Mouse (Mus musculus) embryo, embryonic 11.5 days (tissue): ENCODE measurements at regions not wholly inside any gene's neighbourhood (a gene's known extent, or its start where the extent isn't known, plus 50 kb on each side); places are given as distances from the start of the nearest gene placed in this dataset.

ENCODE experiments used
- DNase-seq: peaks from one replicate; pipeline ENCODE4 v3.0.0-alpha.2; 2012; ENCODE audit warnings: low read depth, low spot score

DNA sequence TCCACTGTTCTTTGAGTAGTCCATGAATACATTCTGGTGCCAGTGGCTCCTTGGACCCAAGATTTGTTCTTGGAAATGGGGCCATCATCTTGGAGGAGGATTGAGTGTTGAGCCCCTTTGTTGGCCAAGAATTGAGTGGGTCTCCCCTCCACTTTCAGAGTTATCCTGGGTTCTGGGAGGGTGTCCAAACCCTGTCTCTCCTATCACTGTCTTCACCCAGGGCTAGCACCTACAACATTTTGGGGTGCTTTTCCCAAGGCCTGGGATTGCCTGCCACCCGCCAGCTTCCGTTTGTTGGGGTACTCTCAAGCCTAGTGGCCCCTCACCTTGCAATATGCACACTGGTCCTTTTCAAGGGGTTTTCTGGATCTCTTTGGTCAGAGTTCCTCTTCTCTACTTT is 568.8 kb upstream of the Tbl1xr1 start:
- DNase-seq: no peak

DNA sequence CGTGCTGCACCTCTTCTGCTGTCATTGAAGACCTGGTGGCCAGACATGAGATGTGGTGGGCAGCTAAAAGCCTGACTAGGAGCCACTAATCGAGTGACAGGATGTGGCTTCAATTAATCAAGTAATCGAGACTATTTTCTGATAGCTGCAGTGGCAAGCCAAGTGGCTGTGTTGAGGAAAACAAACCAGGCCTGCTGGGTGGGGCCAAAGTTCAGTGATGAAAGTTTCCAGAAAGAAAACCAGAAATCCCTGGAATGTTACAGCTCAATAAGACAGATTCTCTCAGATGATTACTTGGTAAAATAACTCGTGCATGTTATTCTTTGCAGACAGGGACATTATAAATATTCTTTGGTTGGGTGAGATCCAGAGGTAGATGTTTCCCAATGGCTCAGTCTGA is 564.4 kb upstream of the Tbl1xr1 start:
- DNase-seq: no peak

DNA sequence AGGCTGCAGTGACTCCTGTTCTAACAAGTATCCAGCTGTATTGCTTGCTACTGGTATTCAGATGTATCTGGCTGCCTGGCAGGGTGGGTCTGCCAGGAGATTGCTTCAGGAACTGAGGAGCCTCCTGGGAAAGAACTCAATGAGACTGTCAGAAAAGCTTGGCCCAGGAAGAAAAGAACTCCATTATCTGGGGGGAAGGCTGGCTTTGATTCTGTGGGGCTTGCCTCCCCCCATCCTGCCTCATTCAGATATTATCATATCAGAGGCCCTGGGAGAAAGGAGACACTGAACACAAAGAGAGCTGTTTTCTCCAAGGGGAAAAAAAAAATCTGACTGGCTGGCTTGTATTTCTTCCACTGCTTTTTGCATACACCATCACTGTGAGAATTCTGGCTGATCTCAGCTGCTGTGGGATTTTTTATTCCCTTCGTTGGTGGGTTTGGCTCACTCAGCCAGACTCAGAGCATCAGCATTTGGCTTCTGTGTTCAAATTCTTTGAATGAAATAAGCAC is 552.0 kb upstream of the Tbl1xr1 start:
- no peak for DNase-seq

DNA sequence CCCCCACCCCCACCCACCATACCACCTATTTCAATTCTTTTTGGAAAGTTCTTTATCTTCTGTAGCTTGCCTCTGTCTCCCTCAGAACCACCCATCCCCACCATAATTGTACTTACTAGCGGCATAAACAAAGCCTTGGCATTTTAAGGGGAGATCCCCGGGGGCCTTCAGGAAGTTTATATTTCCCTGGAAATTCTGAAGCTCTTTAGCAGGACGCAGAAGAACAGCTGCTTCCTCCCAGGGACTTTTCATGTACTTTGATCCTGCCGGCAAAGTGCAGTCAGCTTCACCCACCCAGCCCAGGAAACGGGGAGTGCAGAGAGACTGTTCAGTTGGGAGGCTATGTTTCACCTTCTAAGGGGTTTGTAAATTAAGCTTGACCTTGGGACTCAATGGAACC is 545.6 kb upstream of the Tbl1xr1 start:
- DNase-seq: no peak

DNA sequence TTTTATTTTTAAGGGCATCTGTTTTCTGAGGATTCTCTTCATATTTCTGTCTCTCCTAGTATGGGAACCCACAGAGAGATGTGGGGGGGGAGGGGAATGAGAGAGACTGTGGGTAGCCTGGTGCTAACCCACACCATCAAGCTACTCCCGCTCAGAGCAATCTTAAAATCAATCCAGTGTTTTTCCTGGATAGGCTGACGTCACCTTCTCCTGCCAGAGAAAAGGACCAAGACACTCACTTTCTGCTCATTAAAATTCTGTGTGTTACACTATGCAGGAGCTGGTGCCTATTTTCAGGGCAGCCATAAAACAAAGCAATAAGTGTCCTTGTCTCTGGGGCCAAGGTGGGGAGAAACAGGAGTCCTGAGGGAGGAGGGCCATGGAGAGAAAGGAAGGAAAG is 537.3 kb upstream of the Tbl1xr1 start:
- DNase-seq: no peak

DNA sequence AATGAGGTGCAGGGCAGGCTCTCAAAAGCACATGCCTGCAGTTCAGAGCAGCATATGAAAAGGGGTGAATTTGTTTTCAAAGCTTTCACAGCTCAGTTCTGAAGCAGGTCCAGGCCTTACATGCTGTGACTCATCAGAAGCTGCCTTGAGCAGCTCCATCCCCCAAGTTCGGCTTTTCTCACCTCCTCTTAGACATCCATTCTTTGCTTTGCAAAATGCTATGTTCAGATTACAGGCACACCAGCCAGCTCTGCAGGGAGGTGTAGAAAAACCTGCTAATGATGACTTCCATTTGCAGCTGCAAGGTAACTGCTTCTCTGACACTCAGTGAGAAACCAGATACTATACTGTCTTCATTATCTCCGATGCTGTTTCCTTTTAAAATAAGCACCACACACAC is 532.0 kb upstream of the Tbl1xr1 start:
- no peak for DNase-seq

DNA sequence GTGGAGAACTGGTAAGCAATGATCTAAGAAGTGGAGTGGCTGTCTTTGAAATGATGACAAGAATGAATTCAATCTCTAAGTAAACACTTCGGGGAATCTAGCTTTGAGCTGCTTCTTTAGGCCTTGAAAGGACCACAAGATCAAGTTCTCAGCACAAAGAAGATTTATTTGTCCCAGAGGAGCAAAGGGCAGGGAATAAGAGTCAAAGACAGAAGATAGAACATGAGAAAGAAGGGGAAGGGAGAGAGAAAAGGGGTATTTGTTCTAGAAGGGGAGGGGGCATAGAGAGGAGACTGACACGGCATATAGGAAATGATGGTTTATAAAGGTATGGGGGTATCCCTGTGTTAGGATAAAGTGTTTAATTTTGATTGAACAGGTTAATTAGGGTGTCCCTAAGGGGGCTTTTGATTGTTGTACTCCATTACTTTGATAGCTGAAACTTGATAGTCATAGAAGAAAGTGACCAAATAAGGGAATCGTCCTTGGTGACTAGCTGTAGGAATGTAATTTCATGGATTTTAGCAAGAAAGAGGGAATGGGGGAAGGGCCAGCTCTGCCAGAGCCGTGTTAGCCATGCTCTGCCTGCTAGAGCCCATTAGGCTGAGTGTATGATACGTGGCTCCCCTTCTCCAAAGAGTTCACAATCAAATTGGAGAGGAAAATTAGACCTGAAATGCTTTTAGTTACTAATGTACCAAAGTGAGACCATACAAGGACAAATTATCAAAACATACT is 531.1 kb upstream of the Tbl1xr1 start:
- no peak for DNase-seq

DNA sequence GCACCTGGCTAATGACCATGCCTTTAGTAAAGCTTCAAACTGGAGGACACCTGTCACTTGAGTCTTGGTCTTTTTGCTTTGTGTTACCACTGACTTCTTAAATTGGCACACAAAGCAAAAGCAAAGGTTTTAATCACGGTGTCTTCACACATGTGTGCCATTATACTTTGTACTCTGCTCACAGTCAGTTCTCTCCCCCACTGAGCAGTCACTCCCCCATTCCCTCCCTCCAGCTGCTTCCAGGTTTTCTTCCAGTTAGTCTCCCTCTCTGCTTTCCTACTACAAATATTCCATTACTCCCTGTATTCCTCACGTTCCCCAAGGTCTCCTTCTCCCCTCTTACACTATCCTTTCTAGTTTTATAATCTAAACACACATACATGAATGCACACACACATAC is 530.0 kb upstream of the Tbl1xr1 start:
- no peak for DNase-seq

DNA sequence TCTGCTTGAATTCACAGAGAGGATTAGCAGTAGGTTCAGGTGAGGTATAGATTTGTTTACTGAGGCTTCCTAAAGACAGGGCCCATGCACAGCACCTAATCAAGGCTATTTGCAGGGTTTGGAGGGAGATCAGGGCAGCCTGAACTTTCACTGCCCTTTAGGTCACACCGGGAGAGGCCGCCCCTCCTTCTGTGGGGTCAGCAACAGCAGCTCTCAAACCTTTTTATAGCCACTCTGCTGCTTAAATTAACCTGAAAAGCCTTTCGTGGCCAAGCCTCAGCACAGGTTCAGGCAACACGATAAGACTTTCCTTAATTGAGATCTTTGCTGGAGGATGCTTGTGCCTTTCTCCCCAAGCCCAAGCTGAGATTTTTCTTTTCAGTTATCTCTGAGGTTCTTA is 526.8 kb upstream of the Tbl1xr1 start:
- DNase-seq: no peak

DNA sequence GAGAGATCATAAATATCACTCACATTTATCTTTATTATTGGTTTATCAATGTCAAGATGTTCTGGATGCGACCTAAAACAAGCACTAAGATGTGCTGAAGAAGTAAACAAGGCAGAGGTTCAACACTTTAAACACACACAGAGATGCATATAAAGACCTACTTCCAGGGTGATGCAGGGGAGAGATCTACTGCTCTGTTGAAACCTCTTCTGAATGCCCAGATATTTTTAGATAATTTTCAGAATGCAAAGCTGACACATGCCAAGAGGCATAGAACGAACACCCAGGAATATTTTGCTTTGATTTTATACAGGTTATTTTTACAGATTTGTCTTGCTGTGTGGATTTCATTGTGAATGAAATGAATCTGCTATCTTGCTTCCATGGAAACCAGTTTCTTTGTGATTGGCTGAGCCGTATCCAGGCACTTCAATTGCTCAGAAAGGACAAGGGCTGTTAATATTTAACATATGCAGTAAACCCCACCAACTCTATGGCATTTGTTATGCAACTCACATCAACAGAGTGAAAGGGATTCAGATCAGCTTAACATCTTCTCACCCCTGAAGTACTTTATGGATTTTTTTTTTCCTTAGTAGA is 523.2 kb upstream of the Tbl1xr1 start:
- DNase-seq: no peak

DNA sequence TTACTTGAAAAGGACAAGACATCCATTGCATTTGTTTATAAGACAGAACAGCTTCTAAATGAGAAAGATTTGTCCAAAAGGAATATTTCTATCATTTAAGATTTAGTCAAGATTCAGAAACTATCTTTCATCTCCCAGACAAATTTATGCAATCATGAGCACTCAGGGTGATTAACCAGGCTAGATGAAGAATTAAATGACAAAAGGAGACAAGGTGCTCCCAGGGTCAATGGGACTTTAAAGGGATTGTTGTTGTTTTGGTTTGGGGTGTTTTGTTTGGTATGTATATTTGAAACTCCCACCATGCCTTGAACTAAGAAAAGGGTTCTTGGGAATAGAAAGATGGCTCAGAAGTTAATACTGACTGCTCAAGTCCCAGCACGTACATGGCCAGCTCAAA is 522.6 kb upstream of the Tbl1xr1 start:
- DNase-seq: no peak

DNA sequence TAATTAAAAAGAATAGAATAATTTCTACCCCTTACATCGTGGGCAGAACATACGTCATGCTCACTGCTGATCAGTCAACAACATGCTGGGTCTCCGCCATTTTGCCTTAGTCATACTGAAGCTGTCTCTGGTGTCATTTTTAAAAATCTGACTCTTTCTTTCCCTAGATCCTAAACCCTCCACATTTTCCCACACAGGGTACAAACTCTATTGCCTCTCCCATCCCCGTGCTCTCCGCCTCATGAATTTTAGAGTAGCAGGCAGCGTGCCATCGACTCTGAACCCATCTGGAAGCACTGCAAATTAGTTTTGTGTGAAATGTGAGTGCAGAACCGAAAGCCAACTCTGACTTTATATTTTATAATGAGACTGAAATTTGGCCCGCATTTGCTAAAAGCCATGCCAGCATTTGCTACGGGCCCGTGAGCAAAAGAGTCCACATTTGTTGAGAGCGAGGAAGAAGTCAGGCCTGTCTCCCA is 518.5 kb upstream of the Tbl1xr1 start:
- no peak for DNase-seq

DNA sequence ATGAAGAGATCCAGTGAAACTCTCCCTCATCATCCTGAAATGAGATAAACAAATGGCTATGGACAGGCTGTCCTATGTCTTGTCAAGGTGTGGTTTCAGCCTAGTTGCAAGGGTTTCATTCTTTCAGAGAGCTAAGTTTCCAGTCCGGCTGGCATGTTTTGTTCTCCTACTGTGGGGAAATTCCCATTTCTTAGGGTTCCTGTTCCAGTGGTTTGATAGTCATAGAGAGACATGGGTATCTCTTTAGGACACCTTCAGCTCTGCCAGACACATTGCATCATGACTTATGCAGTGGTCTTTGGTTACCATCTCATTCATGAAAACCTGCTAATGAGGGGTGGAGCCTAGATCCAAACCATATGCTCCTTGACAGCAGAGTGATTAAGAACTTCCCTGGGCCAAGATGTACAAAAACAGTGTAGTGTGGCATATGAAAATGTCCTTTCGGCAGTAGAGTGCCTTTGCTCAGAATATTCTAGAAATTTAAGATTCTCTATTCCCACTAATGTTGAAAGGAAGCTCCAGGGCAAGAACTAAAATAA is 513.6 kb upstream of the Tbl1xr1 start:
- no peak for DNase-seq

DNA sequence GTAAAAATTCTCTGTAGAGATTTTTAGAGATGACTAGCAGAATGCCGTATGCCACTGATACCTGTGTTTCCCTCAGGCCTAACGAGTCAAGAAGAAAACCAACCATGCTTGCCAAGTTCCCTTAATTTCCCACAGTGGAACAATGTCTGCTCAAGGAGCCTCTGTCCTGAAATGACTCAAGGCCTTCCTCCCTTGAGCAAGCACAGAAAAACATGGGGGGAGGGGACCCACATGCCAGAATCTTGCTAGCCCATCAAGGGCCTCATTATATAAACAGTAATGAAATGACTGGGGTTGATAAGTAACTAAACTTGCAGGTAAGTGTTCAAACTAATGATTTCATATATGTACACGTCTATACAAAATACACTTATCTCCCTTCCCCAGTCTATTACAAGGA is 513.0 kb upstream of the Tbl1xr1 start:
- no peak for DNase-seq

DNA sequence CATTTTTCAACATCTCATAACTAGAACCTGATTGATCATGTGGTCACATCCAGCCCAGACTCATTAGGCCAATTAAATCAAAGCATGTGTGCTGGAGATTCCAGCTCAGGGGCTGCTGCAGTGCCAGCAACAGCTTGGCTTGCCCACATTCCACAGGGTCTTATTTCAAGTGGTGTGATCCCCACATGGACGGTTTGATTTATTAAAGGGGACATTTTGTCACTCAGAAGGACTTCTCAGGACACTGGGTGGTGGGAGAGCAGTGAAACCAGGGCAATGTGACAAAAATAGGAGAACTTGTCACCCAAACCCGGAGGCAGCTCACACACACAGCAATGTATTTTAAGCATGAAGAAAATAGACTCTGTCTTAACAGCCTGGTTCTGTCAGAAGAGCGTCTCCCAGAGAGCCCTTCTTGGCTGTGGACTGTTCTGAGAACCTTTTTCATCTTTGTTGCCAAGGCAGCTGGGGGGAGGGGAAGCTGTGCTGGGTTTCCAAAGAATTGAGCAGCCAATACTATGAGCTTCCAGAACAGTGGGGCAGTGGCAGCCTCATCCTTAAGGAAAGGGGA is 512.2 kb upstream of the Tbl1xr1 start:
- no peak for DNase-seq

DNA sequence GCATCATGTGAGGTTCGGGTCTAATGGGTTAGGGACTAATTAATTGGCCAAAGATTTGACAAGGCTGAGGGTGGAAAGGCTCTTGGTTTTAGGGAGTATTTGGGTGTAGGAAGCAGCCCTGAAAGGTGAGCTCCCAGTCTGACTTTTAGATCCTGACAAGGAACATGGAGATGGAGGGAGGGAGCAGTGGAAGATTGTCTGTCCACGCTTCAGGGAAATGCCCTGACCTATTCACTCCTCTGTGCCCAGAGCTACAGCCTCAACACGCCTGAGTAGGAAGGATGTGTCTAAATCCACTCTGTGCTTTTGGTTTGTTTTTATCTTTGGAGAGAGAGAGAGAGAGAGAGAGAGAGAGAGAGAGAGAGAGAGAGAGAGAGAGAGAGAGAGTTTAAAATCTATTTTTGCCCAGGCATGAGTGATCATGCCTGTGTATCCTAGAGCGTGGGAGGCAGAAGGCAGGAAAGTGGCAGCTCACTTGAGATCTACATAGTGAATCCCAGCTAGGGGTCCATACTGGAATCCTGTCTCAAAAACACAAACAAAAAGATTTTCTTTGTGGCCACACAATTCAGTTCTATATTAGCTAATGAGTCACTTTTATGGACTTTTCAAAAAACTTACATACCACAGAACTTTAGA is 511.5 kb upstream of the Tbl1xr1 start:
- no peak for DNase-seq

DNA sequence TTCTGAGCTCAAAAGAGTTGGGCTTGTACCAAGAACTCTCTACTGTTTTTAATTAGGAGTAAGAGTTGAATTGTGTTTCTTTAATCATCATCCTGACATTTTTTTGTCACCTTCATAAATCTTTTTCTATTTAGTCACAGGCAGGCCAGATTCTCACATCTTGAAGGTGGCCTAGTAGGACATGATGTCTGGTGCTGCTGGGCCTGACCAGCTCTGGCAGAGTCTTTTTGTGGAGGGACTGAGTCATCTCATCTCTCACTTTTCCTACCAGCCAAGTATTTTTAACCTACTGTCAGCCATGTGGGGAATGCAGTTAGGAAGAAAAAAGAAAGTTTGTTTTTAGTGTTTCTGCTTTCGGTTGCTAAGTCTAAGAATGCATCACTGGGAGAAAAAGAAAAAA is 506.7 kb upstream of the Tbl1xr1 start:
- no peak for DNase-seq

DNA sequence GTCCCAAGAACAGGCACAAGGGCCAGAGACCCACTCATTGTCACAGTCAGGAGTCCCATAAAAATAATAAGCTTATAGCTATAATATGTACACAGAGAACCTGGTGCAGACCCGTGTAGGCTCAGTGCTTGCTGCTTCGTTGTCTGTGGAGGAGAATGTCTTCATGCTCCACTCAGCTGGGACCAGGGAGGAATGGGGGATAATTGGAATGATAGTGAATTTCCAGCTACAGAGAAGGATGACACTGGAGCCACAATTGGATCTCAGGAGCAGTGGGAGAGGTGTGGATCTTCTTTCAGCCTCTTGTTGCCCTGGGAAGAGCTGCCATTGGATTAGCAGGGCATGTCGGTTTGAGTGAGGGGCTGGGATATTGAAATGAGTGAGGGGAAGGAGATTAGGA is 497.8 kb upstream of the Tbl1xr1 start:
- DNase-seq: no peak

DNA sequence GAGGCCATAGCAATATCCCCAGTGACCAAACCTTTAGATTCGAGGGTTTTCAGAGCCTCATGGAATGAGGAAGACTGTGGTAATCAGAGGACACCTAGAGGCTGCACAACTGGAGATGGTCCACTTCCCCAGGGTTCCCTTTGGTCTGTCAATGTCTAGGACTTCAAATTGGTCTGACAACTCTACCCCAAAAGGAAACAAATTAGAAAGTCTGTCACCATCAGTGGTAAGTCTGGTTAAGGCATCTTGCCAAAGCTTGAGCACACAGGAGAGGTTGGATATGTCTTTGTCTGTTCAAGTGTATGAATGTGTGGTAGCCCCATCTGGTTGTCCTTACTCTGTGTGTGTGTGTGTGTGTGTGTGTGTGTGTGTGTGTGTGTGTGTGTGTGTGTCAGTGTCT is 494.3 kb upstream of the Tbl1xr1 start:
- no peak for DNase-seq

DNA sequence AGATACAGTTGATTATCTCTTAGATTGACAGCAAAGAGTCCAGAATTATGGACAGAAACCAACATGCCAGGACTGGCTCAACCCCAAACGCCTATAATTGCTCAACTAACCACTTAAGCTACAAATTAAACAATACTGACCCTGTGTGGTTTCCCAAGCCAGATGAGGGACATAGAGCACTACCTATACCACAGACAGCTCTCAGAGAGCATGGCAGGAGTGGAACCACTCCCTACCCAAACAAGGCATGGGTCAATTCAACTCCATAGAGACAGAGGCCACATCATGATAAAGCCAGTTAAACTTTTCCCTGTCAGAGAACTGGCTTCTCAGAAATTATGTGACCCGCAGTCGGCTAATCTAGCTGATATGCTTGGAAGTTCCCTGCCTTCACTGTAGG is 490.7 kb upstream of the Tbl1xr1 start:
- no peak for DNase-seq

DNA sequence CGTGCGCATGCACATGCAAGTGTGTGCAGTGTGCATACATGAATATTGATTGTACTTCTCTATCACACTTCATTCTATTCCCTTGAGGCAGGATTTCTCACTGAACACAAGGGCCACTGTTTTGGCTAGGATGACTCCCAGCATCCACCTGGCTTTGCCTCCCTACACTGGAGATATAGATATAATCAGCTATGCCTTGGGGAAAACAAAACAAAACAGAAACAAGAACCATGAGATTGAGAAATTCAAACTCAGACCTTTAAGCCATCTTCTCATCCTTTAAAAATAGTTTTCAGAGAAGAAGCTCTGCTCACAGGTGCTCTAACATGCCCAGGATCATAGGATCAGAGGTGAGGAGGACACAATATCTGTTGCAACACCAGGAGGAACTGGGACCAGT is 469.6 kb upstream of the Tbl1xr1 start:
- DNase-seq: no peak

DNA sequence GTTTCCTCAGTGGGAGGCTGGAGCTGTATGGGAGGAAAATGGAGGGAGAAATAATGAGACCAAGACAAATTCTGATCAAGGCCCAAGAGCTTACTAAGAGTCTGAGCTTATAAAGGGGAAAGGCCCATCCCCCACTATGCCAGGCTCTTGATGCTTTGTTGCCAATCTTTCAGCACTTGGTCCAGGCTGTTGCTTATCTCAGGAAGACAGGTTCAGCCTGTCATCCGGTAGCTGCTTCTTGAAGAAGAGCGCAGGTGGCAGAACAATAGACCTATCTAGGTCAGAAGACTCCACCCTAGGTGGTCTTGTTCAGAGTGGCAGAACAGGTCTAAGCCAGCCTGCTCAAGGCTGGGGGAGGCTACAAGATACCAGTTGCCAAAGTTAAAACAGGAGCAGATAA is 466.2 kb upstream of the Tbl1xr1 start:
- no peak for DNase-seq
